Mouse (Mus musculus) C2C12 (cell line): ENCODE measurements at regions not wholly inside any gene's neighbourhood (a gene's known extent, or its start where the extent isn't known, plus 50 kb on each side); places are given as distances from the start of the nearest gene placed in this dataset.

Source experiments
- H3K27me3 ChIP-seq: one replicate; pipeline ENCODE4 v1.6.1; 2011; ENCODE audit not compliant: control insufficient read depth, insufficient read depth, insufficient read length
- H3K36me3 ChIP-seq: one replicate; pipeline ENCODE4 v1.6.1; 2011; ENCODE audit not compliant: control insufficient read depth, insufficient read depth
- H3K4me3 ChIP-seq: one replicate; pipeline ENCODE4 v1.5.1; 2011; ENCODE audit warnings: mild to moderate bottlenecking, control low read depth; ENCODE audit not compliant: poor library complexity, insufficient read depth, severe bottlenecking
- H3K79me2 ChIP-seq: one replicate; pipeline ENCODE4 v1.6.1; 2011; ENCODE audit not compliant: control insufficient read depth, insufficient read depth
- H3K79me3 ChIP-seq: one replicate; pipeline ENCODE4 v1.6.1; 2011; ENCODE audit warnings: low read depth, control low read depth
- H3ac ChIP-seq: one replicate; pipeline ENCODE3; 2011; ENCODE audit warnings: low read depth; ENCODE audit not compliant: control insufficient read depth, insufficient read length
- CEBPB ChIP-seq: IDR thresholded peaks from one replicate; pipeline ENCODE4 v1.6.1; 2011; ENCODE audit warnings: low read depth, mild to moderate bottlenecking, control low read depth, moderate library complexity
- CTCF ChIP-seq: IDR thresholded peaks from one replicate; pipeline ENCODE4 v1.5.1; 2011; ENCODE audit not compliant: control insufficient read depth, insufficient read depth, insufficient read length
- FOSL1 ChIP-seq: IDR thresholded peaks from one replicate; pipeline ENCODE4 v1.8.0; 2011; ENCODE audit warnings: mild to moderate bottlenecking, low read length; ENCODE audit not compliant: poor library complexity, insufficient read depth, severe bottlenecking
- MAX ChIP-seq: IDR thresholded peaks from one replicate; pipeline ENCODE4 v1.6.1; 2011; ENCODE audit warnings: mild to moderate bottlenecking, control low read depth
- MYOD1 ChIP-seq: IDR thresholded peaks from one replicate; pipeline ENCODE4 v1.6.1; 2011; ENCODE audit warnings: low read depth; ENCODE audit not compliant: control insufficient read depth, insufficient read length
- MYOG ChIP-seq: IDR thresholded peaks from one replicate; pipeline ENCODE4 v1.6.1; 2011; ENCODE audit not compliant: control insufficient read depth, insufficient read length; ENCODE audit errors: extremely low read depth
- USF1 ChIP-seq: IDR thresholded peaks from one replicate; pipeline ENCODE4 v1.6.1; 2011; ENCODE audit warnings: low read depth, mild to moderate bottlenecking, control low read depth, moderate library complexity

- H3K36me3 ChIP-seq = no peaks in the 10 kb centered on the region
- H3K79me2 ChIP-seq = no peaks in the 10 kb centered on the region
- H3K79me3 ChIP-seq = no peaks in the 10 kb centered on the region
- TF ChIP-seq CTCF = no peak
- no peak for TF ChIP-seq USF1
- no peak for TF ChIP-seq MYOD1
- no peak for TF ChIP-seq FOSL1
- no peak for TF ChIP-seq MAX
- TF ChIP-seq MYOG = no peak
- TF ChIP-seq CEBPB = no peak
- no peak overlapping the region for H3K4me3 ChIP-seq
- H3ac ChIP-seq = no peak overlapping the region
- H3K27me3 ChIP-seq = no peaks in the 10 kb centered on the region
Observed at GRCm38 (mm10) chr15:90021746-90022312, 180.2 kb upstream of the Syt10 start.

GRCm38 (mm10) chr15:90023164-90023563 is 181.5 kb upstream of the Syt10 start:
- no peaks in the 10 kb centered on the region for H3K79me2 ChIP-seq
- no peak overlapping the region for H3K4me3 ChIP-seq
- H3K79me3 ChIP-seq = no peaks in the 10 kb centered on the region
- no peaks in the 10 kb centered on the region for H3K27me3 ChIP-seq
- H3ac ChIP-seq = no peak overlapping the region
- TF ChIP-seq MYOG = no peak
- no peak for TF ChIP-seq CTCF
- TF ChIP-seq MYOD1 = no peak
- no peak for TF ChIP-seq MAX
- H3K36me3 ChIP-seq = no peaks in the 10 kb centered on the region

GRCm38 (mm10) chr15:90034356-90034755 is 189.8 kb upstream of the Alg10b start:
- Histone ChIP-seq H3K36me3 (no peaks in the 10 kb centered on the region), H3K79me3 (no peaks in the 10 kb centered on the region), H3ac (no peak overlapping the region), H3K79me2 (no peaks in the 10 kb centered on the region), H3K4me3 (no peak overlapping the region), H3K27me3 (no peaks in the 10 kb centered on the region)
- no peak for TF ChIP-seq FOSL1
- TF ChIP-seq CTCF = no peak
- TF ChIP-seq CEBPB = no peak
- no peak for TF ChIP-seq MYOG
- TF ChIP-seq USF1 = no peak
- TF ChIP-seq MAX = no peak

- Histone ChIP-seq H3K4me3 (no peak overlapping the region), H3ac (no peak overlapping the region), H3K27me3 (no peaks in the 10 kb centered on the region), H3K79me2 (no peaks in the 10 kb centered on the region), H3K36me3 (no peaks in the 10 kb centered on the region), H3K79me3 (no peaks in the 10 kb centered on the region)
- TF ChIP-seq USF1 (no peak), CEBPB (no peak), MYOG (no peak), FOSL1 (no peak), MAX (no peak), CTCF (no peak), MYOD1 (no peak)
Observed at GRCm38 (mm10) chr15:90045683-90046082, 178.4 kb upstream of the Alg10b start.

GRCm38 (mm10) chr15:90062021-90062420 is 162.1 kb upstream of the Alg10b start:
- TF ChIP-seq FOSL1 (no peak), MAX (no peak), MYOG (no peak)
- no peak overlapping the region for H3K4me3 ChIP-seq
- H3K36me3 ChIP-seq = no peaks in the 10 kb centered on the region
- H3K27me3 ChIP-seq = no peaks in the 10 kb centered on the region
- no peaks in the 10 kb centered on the region for H3K79me3 ChIP-seq
- H3K79me2 ChIP-seq = no peaks in the 10 kb centered on the region
- H3ac ChIP-seq = no peak overlapping the region

- Histone ChIP-seq H3K4me3 (no peak overlapping the region), H3ac (no peak overlapping the region), H3K79me3 (no peaks in the 10 kb centered on the region), H3K27me3 (peaks cover 4% of the 10 kb centered on the region), H3K79me2 (no peaks in the 10 kb centered on the region), H3K36me3 (no peaks in the 10 kb centered on the region)
- TF ChIP-seq FOSL1 = no peak
- TF ChIP-seq CEBPB = no peak
- no peak for TF ChIP-seq USF1
- TF ChIP-seq CTCF = no peak
- TF ChIP-seq MAX = no peak
- no peak for TF ChIP-seq MYOG
- TF ChIP-seq MYOD1 = no peak
Observed at GRCm38 (mm10) chr15:90065768-90066167, 158.3 kb upstream of the Alg10b start.
